Mouse (Mus musculus) gastrocnemius, postnatal 25 days (tissue): ENCODE data around the gene Tnfrsf8. TPM values are rescaled to one million over a fixed set of nuclear protein-coding genes. Genes with fewer than 3 reads are reported as not detected.

Source experiments
- DNase-seq: peaks from one replicate; pipeline ENCODE4 v3.0.0; 2022
- total RNA-seq, 2 experiments: library from RNA; stranded (reverse); gene quantifications; 1 replicate in 1 of 2; 2 replicates in 1 of 2; pipeline ENCODE4 v1.2.3; 2021

Tnfrsf8 gene
- total RNA-seq, 2 experiments from 2014 or later = 0.08 TPM; not detected in 1

- peak; percentile 35 for DNase-seq
These were observed 44.8 kb downstream of the Tnfrsf8 start for GRCm38 (mm10) chr4:145270136-145270535.

GRCm38 (mm10) chr4:145267631-145268110 is 47.3 kb downstream of the Tnfrsf8 start:
- DNase-seq = peak; percentile 20

GRCm38 (mm10) chr4:145266505-145266904 is 48.5 kb downstream of the Tnfrsf8 start:
- DNase-seq = no peak

GRCm38 (mm10) chr4:145264761-145265160 is 50.2 kb downstream of the Tnfrsf8 start:
- DNase-seq = no peak

GRCm38 (mm10) chr4:145263583-145263982 is 51.4 kb downstream of the Tnfrsf8 start:
- no peak for DNase-seq

GRCm38 (mm10) chr4:145260802-145261201 is 54.2 kb downstream of the Tnfrsf8 start:
- peak; percentile 29 for DNase-seq

GRCm38 (mm10) chr4:145257751-145258434 is 57.1 kb downstream of the Tnfrsf8 start:
- no peak for DNase-seq

GRCm38 (mm10) chr4:145256144-145256543 is 58.8 kb downstream of the Tnfrsf8 start:
- DNase-seq = no peak

GRCm38 (mm10) chr4:145254418-145254817 is 60.5 kb downstream of the Tnfrsf8 start:
- peak; percentile 39 for DNase-seq

GRCm38 (mm10) chr4:145252611-145253010 is 62.4 kb downstream of the Tnfrsf8 start:
- no peak for DNase-seq

GRCm38 (mm10) chr4:145251546-145251945 is 63.4 kb downstream of the Tnfrsf8 start:
- DNase-seq = no peak

- no peak for DNase-seq
These were observed 65.0 kb downstream of the Tnfrsf8 start for GRCm38 (mm10) chr4:145250002-145250401.

- no peak for DNase-seq
These were observed 67.4 kb downstream of the Tnfrsf8 start for GRCm38 (mm10) chr4:145247556-145247955.

GRCm38 (mm10) chr4:145246173-145247011 is 68.6 kb downstream of the Tnfrsf8 start, which contains the start of gene Tnfrsf1b:
Tnfrsf1b (minus strand) TSS chr4:145246870.
- peak; percentile 68 for DNase-seq

GRCm38 (mm10) chr4:145245581-145245980 is 69.4 kb downstream of the Tnfrsf8 start:
- no peak for DNase-seq

GRCm38 (mm10) chr4:145244676-145245075 is 70.3 kb downstream of the Tnfrsf8 start:
- DNase-seq = no peak

GRCm38 (mm10) chr4:145242719-145243350 is 72.1 kb downstream of the Tnfrsf8 start:
- no peak for DNase-seq

- DNase-seq = no peak
These were observed 74.2 kb downstream of the Tnfrsf8 start for GRCm38 (mm10) chr4:145240723-145241231.

GRCm38 (mm10) chr4:145239049-145239830 is 75.7 kb downstream of the Tnfrsf8 start:
- DNase-seq = peak; percentile 85

- DNase-seq = no peak
These were observed 78.9 kb downstream of the Tnfrsf8 start for GRCm38 (mm10) chr4:145236027-145236426.

GRCm38 (mm10) chr4:145233487-145234228 is 81.3 kb downstream of the Tnfrsf8 start:
- DNase-seq = peak; percentile 65
